Mouse (Mus musculus) lung, postnatal 0 days (tissue): ENCODE data around the gene Olfr435. TPM values are rescaled to one million over a fixed set of nuclear protein-coding genes. Genes with fewer than 3 reads are reported as not detected.
"Not testable (repeated sequence)": the region's sequence is repeated elsewhere in the genome, so short reads cannot be mapped to it uniquely, and the experiment has no call there.

Source experiments
- ATAC-seq: fragments of 200-750 bp; cut with Nextera tagmentation; 2 replicates; pipeline ENCODE4 v1.8.0; 2017; ENCODE audit warnings: moderate library complexity
- DNase-seq: peaks from one replicate; pipeline ENCODE4 v3.0.0-alpha.2; 2016; ENCODE audit warnings: low spot score
- H3K27ac ChIP-seq: fragments of 300-500 bp; sonication (generic); 2 replicates; pipeline ENCODE4 v1.5.1; 2014; ENCODE audit warnings: antibody characterized with exemption, mild to moderate bottlenecking, low read length, mixed read lengths
- H3K27me3 ChIP-seq: fragments of 300-500 bp; sonication (generic); replicated peaks from 2 replicates; pipeline ENCODE4 v1.6.1; 2014; ENCODE audit warnings: low read length, mixed read lengths; ENCODE audit not compliant: insufficient read depth
- H3K36me3 ChIP-seq: fragments of 300-500 bp; sonication (generic); 2 replicates; pipeline ENCODE4 v1.6.1; 2014; ENCODE audit warnings: low read length, mixed read lengths; ENCODE audit not compliant: insufficient read depth
- H3K4me1 ChIP-seq: fragments of 300-500 bp; sonication (generic); 2 replicates; pipeline ENCODE4 v1.6.1; 2014; ENCODE audit warnings: antibody characterized with exemption, low read depth, low read length, mixed read lengths; ENCODE audit not compliant: insufficient read depth
- H3K4me2 ChIP-seq: fragments of 300-500 bp; sonication (generic); replicated peaks from 2 replicates; pipeline ENCODE4 v1.6.1; 2014; ENCODE audit warnings: low read depth, mild to moderate bottlenecking, low read length, moderate library complexity, mixed read lengths
- H3K4me3 ChIP-seq: fragments of 300-500 bp; sonication (generic); 2 replicates; pipeline ENCODE4 v1.5.1; 2014; ENCODE audit warnings: low read depth, low read length
- H3K9ac ChIP-seq: fragments of 300-500 bp; sonication (generic); replicated peaks from 2 replicates; pipeline ENCODE4 v1.6.1; 2014; ENCODE audit warnings: low read depth, mild to moderate bottlenecking
- H3K9me3 ChIP-seq: fragments of 300-500 bp; sonication (generic); 2 replicates; pipeline ENCODE4 v1.6.1; 2016; ENCODE audit warnings: low read length, mixed read lengths
- CTCF ChIP-seq: IDR thresholded peaks from 2 replicates; pipeline ENCODE4 v1.5.1; 2016; ENCODE audit warnings: antibody characterized with exemption, mild to moderate bottlenecking
- EP300 ChIP-seq: IDR thresholded peaks from 2 replicates; pipeline ENCODE4 v1.6.1; 2016; ENCODE audit warnings: antibody characterized with exemption, mild to moderate bottlenecking, control low read depth
- WGBS: fragments of 180-500 bp; shearing (Covaris S2); extraction: QIAGEN DNeasy Blood & Tissue Kit; methylation state at CpG from one replicate; pipeline ENCODE4 v1.1.7; 2014; 5-methylcytosine and 5-hydroxymethylcytosine counted together
- polyA plus RNA-seq: library from polyadenylated mRNA; unstranded; fragments of >200 nt; fragmentation: Nextera tagmentation; extraction: Ambion mirVana; gene quantifications from 2 replicates; pipeline ENCODE4 v1.2.1, GENCODE M21; 2015

Gene Olfr435
- polyA plus RNA-seq, 1 experiment from 2014 or later: not detected

GRCm38 (mm10) chr6:43178584-43179501, 18.1 kb upstream of the Olfr435 start:
- no peak overlapping the region for H3K27ac ChIP-seq
- H3K4me3 ChIP-seq: no peak overlapping the region
- H3K9me3 ChIP-seq: no peaks in the 10 kb centered on the region
- H3K27me3 ChIP-seq: no peaks in the 10 kb centered on the region
- H3K4me1 ChIP-seq: no peaks in the 10 kb centered on the region
- no peak overlapping the region for H3K9ac ChIP-seq
- no peak for ATAC-seq
- DNase-seq: no peak
- TF ChIP-seq EP300 (no peak), CTCF (no peak)
- H3K36me3 ChIP-seq: no peaks in the 10 kb centered on the region
- H3K4me2 ChIP-seq: no peak overlapping the region
- 39% methylated on average over 6 of the region's 6 CpGs for WGBS

GRCm38 (mm10) chr6:43190986-43191385, 6.0 kb upstream of the Olfr435 start:
- H3K27ac ChIP-seq: no peak overlapping the region
- no peak for TF ChIP-seq EP300
- no peak for TF ChIP-seq CTCF
- WGBS: 40% methylated on average over 3 of the region's 3 CpGs

DNA sequence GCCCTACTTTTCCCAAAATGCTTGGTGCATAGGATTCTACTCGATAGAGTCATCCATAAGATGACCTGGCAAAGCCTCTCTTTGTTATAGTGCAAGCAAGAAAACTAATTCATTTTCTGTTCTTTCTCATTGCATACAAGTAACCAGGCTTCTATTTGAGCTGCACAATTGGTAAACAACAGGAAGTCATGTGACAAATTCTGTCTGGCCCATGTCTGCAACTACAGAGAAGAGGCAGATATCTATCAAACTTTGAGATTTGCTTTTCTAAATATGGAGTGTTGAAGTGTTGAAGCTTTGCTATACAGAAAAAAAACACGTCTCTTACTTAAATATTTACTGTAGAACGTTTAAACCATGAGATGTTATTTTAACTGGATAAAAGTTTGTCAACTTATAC, 1.1 kb downstream of the Olfr435 start:
- no peak overlapping the region for H3K27ac ChIP-seq
- 29% methylated on average over 3 of the region's 3 CpGs for WGBS
- TF ChIP-seq CTCF (no peak), EP300 (no peak)
- no peaks in the 10 kb centered on the region for H3K9me3 ChIP-seq
- H3K27me3 ChIP-seq: no peaks in the 10 kb centered on the region
- H3K4me1 ChIP-seq: no peaks in the 10 kb centered on the region
- H3K4me2 ChIP-seq: no peak overlapping the region
- ATAC-seq (no peak), DNase-seq (no peak)
- H3K9ac ChIP-seq: no peak overlapping the region
- H3K36me3 ChIP-seq: no peaks in the 10 kb centered on the region
- no peak overlapping the region for H3K4me3 ChIP-seq

More at GRCm38 (mm10) chr6:43190986-43191385, 6.0 kb upstream of the Olfr435 start:
- Histone ChIP-seq H3K4me3 (no peak overlapping the region), H3K27me3 (no peaks in the 10 kb centered on the region), H3K9me3 (no peaks in the 10 kb centered on the region), H3K4me1 (no peaks in the 10 kb centered on the region), H3K4me2 (no peak overlapping the region), H3K9ac (no peak overlapping the region), H3K36me3 (no peaks in the 10 kb centered on the region)
- no peak for DNase-seq
- no peak for ATAC-seq

DNA sequence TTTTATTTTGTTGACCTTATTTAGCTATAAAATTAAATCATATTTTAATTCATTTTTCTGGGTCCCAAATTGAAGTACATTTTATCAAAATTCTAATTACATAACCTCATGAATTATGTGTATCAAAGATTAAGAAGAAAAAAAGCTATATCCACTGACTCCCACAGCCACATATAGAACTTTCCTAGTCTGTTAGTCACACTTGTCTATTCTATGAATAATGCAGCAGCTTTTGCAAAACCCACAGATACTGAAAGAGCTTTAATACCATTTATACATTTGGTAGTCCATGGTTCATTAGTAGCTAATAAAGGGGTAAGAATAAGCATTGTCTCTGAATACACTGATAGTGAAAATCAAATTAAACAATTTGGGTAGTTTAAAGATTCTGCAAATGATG, 5.8 kb downstream of the Olfr435 start:
- Histone ChIP-seq H3K4me1 (no peaks in the 10 kb centered on the region), H3K9ac (no peak overlapping the region), H3K27ac (no peak overlapping the region), H3K4me2 (no peak overlapping the region), H3K36me3 (no peaks in the 10 kb centered on the region), H3K27me3 (no peaks in the 10 kb centered on the region), H3K9me3 (no peaks in the 10 kb centered on the region), H3K4me3 (no peak overlapping the region)
- no peak for ATAC-seq
- DNase-seq: no peak
- TF ChIP-seq CTCF (no peak), EP300 (no peak)

- Histone ChIP-seq H3K4me1 (no peaks in the 10 kb centered on the region), H3K27me3 (no peaks in the 10 kb centered on the region), H3K9me3 (no peaks in the 10 kb centered on the region), H3K36me3 (no peaks in the 10 kb centered on the region), H3K4me2 (no peak overlapping the region), H3K27ac (no peak overlapping the region), H3K9ac (no peak overlapping the region), H3K4me3 (no peak overlapping the region)
- ATAC-seq: no peak
- 32% methylated on average over 2 of the region's 2 CpGs for whole genome bisulfite sequencing
- no peak for DNase-seq
- no peak for TF ChIP-seq EP300
- TF ChIP-seq CTCF: no peak
Observed at GRCm38 (mm10) chr6:43205355-43205754, 8.4 kb downstream of the Olfr435 start.

DNA sequence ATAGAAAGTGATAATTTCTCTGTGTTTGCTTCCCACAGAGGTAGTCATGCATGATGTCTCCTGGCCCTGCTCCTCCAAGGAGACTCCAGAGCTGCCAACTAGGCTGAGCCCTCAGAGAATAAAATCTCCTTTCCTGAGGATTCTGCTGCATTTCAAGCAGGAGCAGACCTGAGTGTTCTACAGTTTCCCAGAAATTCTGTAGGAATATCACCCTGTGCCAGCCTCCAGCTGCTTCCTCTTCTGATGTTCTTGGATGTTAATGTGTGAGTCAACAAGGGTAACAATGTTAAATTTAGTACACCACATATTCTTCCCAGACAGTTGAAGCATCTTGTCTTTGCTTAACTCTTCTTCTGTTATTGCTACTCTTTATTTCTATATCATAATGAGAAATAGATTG, 15.9 kb downstream of the Olfr435 start, which contains the start of gene Olfr434:
Gene Olfr434 (plus strand): TSS at position 149 of the 400 bp plus-strand sequence.
- not testable (repeated sequence) for H3K4me3 ChIP-seq, H3K4me2 ChIP-seq, H3K27me3 ChIP-seq, ATAC-seq, H3K27ac ChIP-seq, H3K4me1 ChIP-seq, H3K9ac ChIP-seq, H3K9me3 ChIP-seq, DNase-seq, H3K36me3 ChIP-seq

DNA sequence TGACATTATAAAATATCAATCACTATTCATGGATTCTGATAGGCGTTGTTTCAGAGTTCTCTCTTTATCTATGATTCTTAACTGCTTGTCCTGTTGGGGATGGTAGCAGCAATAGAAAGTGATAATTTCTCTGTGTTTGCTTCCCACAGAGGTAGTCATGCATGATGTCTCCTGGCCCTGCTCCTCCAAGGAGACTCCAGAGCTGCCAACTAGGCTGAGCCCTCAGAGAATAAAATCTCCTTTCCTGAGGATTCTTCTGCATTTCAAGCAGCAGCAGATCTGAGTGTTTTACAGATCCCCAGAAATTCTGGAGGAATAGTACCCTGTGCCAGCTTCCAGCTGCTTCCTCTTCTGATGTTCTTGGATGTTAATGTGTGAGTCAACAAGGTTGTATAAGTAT, 34.3 kb downstream of the Olfr435 start, which contains the start of gene Olfr47:
Gene Olfr47 (plus strand): TSS at position 275 of the 400 bp plus-strand sequence.
- not testable (repeated sequence) for H3K36me3 ChIP-seq, H3K4me1 ChIP-seq, H3K4me2 ChIP-seq, H3K9me3 ChIP-seq, H3K4me3 ChIP-seq, ATAC-seq, H3K27me3 ChIP-seq, DNase-seq, H3K27ac ChIP-seq, H3K9ac ChIP-seq
- WGBS: 73% methylated on average over 1 of the region's 1 CpGs
